Mouse (Mus musculus) liver, embryonic 15.5 days (tissue): ENCODE data around the gene Pik3c2g. TPM values are rescaled to one million over a fixed set of nuclear protein-coding genes. Genes with fewer than 3 reads are reported as not detected.
"Not testable (repeated sequence)": the region's sequence is repeated elsewhere in the genome, so short reads cannot be mapped to it uniquely, and the experiment has no call there.

Source experiments
- ATAC-seq: fragments of 200-750 bp; cut with Nextera tagmentation; 2 replicates; pipeline ENCODE4 v1.8.0; 2017; ENCODE audit warnings: moderate number of reproducible peaks, mild to moderate bottlenecking, moderate library complexity; ENCODE audit not compliant: insufficient read depth
- H3K27ac ChIP-seq: fragments of 300-500 bp; sonication (generic); replicated peaks from 2 replicates; pipeline ENCODE4 v1.5.1; 2015; ENCODE audit warnings: mild to moderate bottlenecking, inconsistent platforms
- H3K27me3 ChIP-seq: fragments of 300-500 bp; sonication (generic); 2 replicates; pipeline ENCODE4 v1.6.1; 2015; ENCODE audit warnings: mild to moderate bottlenecking, inconsistent platforms
- H3K36me3 ChIP-seq: fragments of 300-500 bp; sonication (generic); replicated peaks from 2 replicates; pipeline ENCODE4 v1.6.1; 2015; ENCODE audit warnings: moderate library complexity, mild to moderate bottlenecking, inconsistent platforms
- H3K4me1 ChIP-seq: fragments of 300-500 bp; sonication (generic); replicated peaks from 2 replicates; pipeline ENCODE4 v1.6.1; 2015; ENCODE audit warnings: inconsistent platforms
- H3K4me2 ChIP-seq: fragments of 300-500 bp; sonication (generic); 2 replicates; pipeline ENCODE4 v1.6.1; 2015; ENCODE audit warnings: moderate library complexity, mild to moderate bottlenecking, inconsistent platforms
- H3K4me3 ChIP-seq: fragments of 300-500 bp; sonication (generic); replicated peaks from 2 replicates; pipeline ENCODE4 v1.5.1; 2015; ENCODE audit warnings: mild to moderate bottlenecking, inconsistent platforms
- H3K9ac ChIP-seq: fragments of 300-500 bp; sonication (generic); 2 replicates; pipeline ENCODE4 v1.6.1; 2015; ENCODE audit warnings: moderate library complexity, mild to moderate bottlenecking, inconsistent platforms
- H3K9me3 ChIP-seq: fragments of 300-500 bp; sonication (generic); replicated peaks from 2 replicates; pipeline ENCODE4 v1.6.1; 2016; ENCODE audit warnings: inconsistent platforms
- WGBS: fragments of 180-500 bp; shearing (Covaris S2); methylation state at CpG from one replicate; pipeline ENCODE4 v1.1.7; 2015; ENCODE audit warnings: mixed read lengths; ENCODE audit not compliant: insufficient replicate concordance; 5-methylcytosine and 5-hydroxymethylcytosine counted together
- polyA plus RNA-seq: library from polyadenylated mRNA; unstranded; fragments of >200 nt; fragmentation: Nextera tagmentation; extraction: Ambion mirVana; gene quantifications from 2 replicates; pipeline ENCODE4 v1.2.1, GENCODE M21; 2015

Gene Pik3c2g
- polyA plus RNA-seq, 1 experiment from 2014 or later = 4.2 TPM

GRCm38 (mm10) chr6:139937581-139937980 lies 350.6 kb downstream of the Pik3c2g start:
- H3K4me2 ChIP-seq, H3K9me3 ChIP-seq, H3K4me3 ChIP-seq, H3K9ac ChIP-seq, H3K27ac ChIP-seq, H3K36me3 ChIP-seq, H3K27me3 ChIP-seq, ATAC-seq, H3K4me1 ChIP-seq: not testable (repeated sequence)
- WGBS = 74% methylated on average over 4 of the region's 4 CpGs

- H3K9ac ChIP-seq = no peak overlapping the region
- no peak overlapping the region for H3K4me2 ChIP-seq
- no peak for ATAC-seq
- H3K36me3 ChIP-seq = no peaks in the 10 kb centered on the region
- no peaks in the 10 kb centered on the region for H3K27me3 ChIP-seq
- no peaks in the 10 kb centered on the region for H3K9me3 ChIP-seq
- H3K27ac ChIP-seq = no peak overlapping the region
- no peaks in the 10 kb centered on the region for H3K4me1 ChIP-seq
- H3K4me3 ChIP-seq = no peak overlapping the region
- 55% methylated on average over 8 of the region's 8 CpGs for WGBS
Observed at GRCm38 (mm10) chr6:139947106-139947879, 360.3 kb downstream of the Pik3c2g start.

GRCm38 (mm10) chr6:139953596-139953995 lies 366.6 kb downstream of the Pik3c2g start:
- ATAC-seq = no peak
- Histone ChIP-seq H3K27me3 (no peaks in the 10 kb centered on the region), H3K36me3 (no peaks in the 10 kb centered on the region), H3K9me3 (no peaks in the 10 kb centered on the region), H3K4me2 (no peak overlapping the region), H3K4me3 (no peak overlapping the region), H3K9ac (no peak overlapping the region), H3K27ac (no peak overlapping the region), H3K4me1 (no peaks in the 10 kb centered on the region)
- 61% methylated on average over 12 of the region's 12 CpGs for WGBS

GRCm38 (mm10) chr6:139957531-139958241 lies 370.7 kb downstream of the Pik3c2g start:
- Histone ChIP-seq H3K36me3 (no peaks in the 10 kb centered on the region), H3K27me3 (no peaks in the 10 kb centered on the region), H3K4me3 (no peak overlapping the region), H3K4me2 (no peak overlapping the region), H3K4me1 (no peaks in the 10 kb centered on the region), H3K27ac (no peak overlapping the region), H3K9ac (no peak overlapping the region), H3K9me3 (no peaks in the 10 kb centered on the region)
- 57% methylated on average over 7 of the region's 7 CpGs for WGBS
- ATAC-seq = no peak

GRCm38 (mm10) chr6:139963775-139964174 lies 376.8 kb downstream of the Pik3c2g start:
- Histone ChIP-seq H3K4me3 (no peak overlapping the region), H3K9ac (no peak overlapping the region), H3K4me2 (no peak overlapping the region), H3K27me3 (no peaks in the 10 kb centered on the region), H3K27ac (no peak overlapping the region), H3K4me1 (no peaks in the 10 kb centered on the region), H3K36me3 (no peaks in the 10 kb centered on the region), H3K9me3 (no peaks in the 10 kb centered on the region)
- no peak for ATAC-seq
- WGBS = 46% methylated on average over 3 of the region's 3 CpGs

GRCm38 (mm10) chr6:139964895-139965294 lies 377.9 kb downstream of the Pik3c2g start:
- no peaks in the 10 kb centered on the region for H3K9me3 ChIP-seq
- H3K4me2 ChIP-seq = no peak overlapping the region
- ATAC-seq = no peak
- H3K36me3 ChIP-seq = no peaks in the 10 kb centered on the region
- WGBS = 54% methylated on average over 3 of the region's 3 CpGs
- no peaks in the 10 kb centered on the region for H3K4me1 ChIP-seq
- H3K27ac ChIP-seq = no peak overlapping the region
- H3K4me3 ChIP-seq = no peak overlapping the region
- no peaks in the 10 kb centered on the region for H3K27me3 ChIP-seq
- H3K9ac ChIP-seq = no peak overlapping the region

- H3K4me1 ChIP-seq = no peaks in the 10 kb centered on the region
- WGBS = 51% methylated on average over 6 of the region's 6 CpGs
- no peak overlapping the region for H3K9ac ChIP-seq
- no peak overlapping the region for H3K4me3 ChIP-seq
- no peaks in the 10 kb centered on the region for H3K36me3 ChIP-seq
- H3K9me3 ChIP-seq = no peaks in the 10 kb centered on the region
- no peak for ATAC-seq
- no peaks in the 10 kb centered on the region for H3K27me3 ChIP-seq
- no peak overlapping the region for H3K27ac ChIP-seq
- H3K4me2 ChIP-seq = no peak overlapping the region
Observed at GRCm38 (mm10) chr6:139966684-139967083, 379.7 kb downstream of the Pik3c2g start.

- Histone ChIP-seq H3K36me3 (no peaks in the 10 kb centered on the region), H3K4me3 (no peak overlapping the region), H3K9me3 (no peaks in the 10 kb centered on the region), H3K27me3 (no peaks in the 10 kb centered on the region), H3K4me2 (no peak overlapping the region), H3K9ac (no peak overlapping the region), H3K4me1 (no peaks in the 10 kb centered on the region), H3K27ac (no peak overlapping the region)
- 58% methylated on average over 4 of the region's 4 CpGs for WGBS
- ATAC-seq = no peak
Observed at GRCm38 (mm10) chr6:139971608-139972298, 384.7 kb downstream of the Pik3c2g start.

- no peak overlapping the region for H3K27ac ChIP-seq
- H3K36me3 ChIP-seq = no peaks in the 10 kb centered on the region
- no peaks in the 10 kb centered on the region for H3K27me3 ChIP-seq
- H3K4me1 ChIP-seq = no peaks in the 10 kb centered on the region
- H3K9me3 ChIP-seq = no peaks in the 10 kb centered on the region
- no peak overlapping the region for H3K4me3 ChIP-seq
- H3K9ac ChIP-seq = no peak overlapping the region
- 66% methylated on average over 5 of the region's 5 CpGs for WGBS
- no peak for ATAC-seq
- no peak overlapping the region for H3K4me2 ChIP-seq
Observed at GRCm38 (mm10) chr6:139974668-139975067, 387.6 kb downstream of the Pik3c2g start.

- Histone ChIP-seq H3K27me3 (no peaks in the 10 kb centered on the region), H3K36me3 (no peaks in the 10 kb centered on the region), H3K9ac (no peak overlapping the region), H3K9me3 (no peaks in the 10 kb centered on the region), H3K27ac (no peak overlapping the region), H3K4me1 (no peaks in the 10 kb centered on the region), H3K4me3 (no peak overlapping the region), H3K4me2 (no peak overlapping the region)
- ATAC-seq = no peak
- 51% methylated on average over 3 of the region's 3 CpGs for WGBS
Observed at GRCm38 (mm10) chr6:139978114-139978513, 391.1 kb downstream of the Pik3c2g start.

- Histone ChIP-seq H3K4me2 (no peak overlapping the region), H3K9ac (no peak overlapping the region), H3K27me3 (no peaks in the 10 kb centered on the region), H3K36me3 (no peaks in the 10 kb centered on the region), H3K4me1 (no peaks in the 10 kb centered on the region), H3K9me3 (no peaks in the 10 kb centered on the region), H3K27ac (no peak overlapping the region), H3K4me3 (no peak overlapping the region)
- no peak for ATAC-seq
Observed at GRCm38 (mm10) chr6:139981061-139981460, 394.0 kb downstream of the Pik3c2g start.
